Mouse (Mus musculus) small intestine, adult 2 months (tissue): ENCODE results near the gene Tnfaip1. TPM values are rescaled to one million over a fixed set of nuclear protein-coding genes. Genes with fewer than 3 reads are reported as not detected.
A peak's percentile ranks its signal among the peaks of the same experiment; 100 is the strongest.

Experiments used
- H3K27ac ChIP-seq: fragments of 200-500 bp; 2 replicates; pipeline ENCODE4 v1.5.1; 2012; ENCODE audit warnings: low read depth, low read length, control low read depth, inconsistent platforms; ENCODE audit not compliant: insufficient read depth
- H3K27me3 ChIP-seq: fragments of 200-500 bp; 2 replicates; pipeline ENCODE4 v1.6.1; 2012; ENCODE audit warnings: mild to moderate bottlenecking, moderate library complexity, low read length, inconsistent platforms; ENCODE audit not compliant: control insufficient read depth, insufficient read depth
- H3K36me3 ChIP-seq: fragments of 200-500 bp; 2 replicates; pipeline ENCODE4 v1.6.1; 2012; ENCODE audit warnings: mild to moderate bottlenecking, low read length, control low read depth, inconsistent platforms; ENCODE audit not compliant: control insufficient read depth, insufficient read depth
- H3K4me1 ChIP-seq: fragments of 200-500 bp; 2 replicates; pipeline ENCODE4 v1.6.1; 2012; ENCODE audit warnings: low read length, inconsistent platforms, mixed read lengths; ENCODE audit not compliant: control insufficient read depth, insufficient read depth, insufficient read length
- H3K4me3 ChIP-seq: fragments of 200-500 bp; 2 replicates; pipeline ENCODE4 v1.5.1; 2012; ENCODE audit warnings: low read depth, mild to moderate bottlenecking, control low read depth, inconsistent platforms, low read length, moderate library complexity
- CTCF ChIP-seq: fragments of 200-500 bp; IDR thresholded peaks from 2 replicates; pipeline ENCODE4 v1.5.1; 2012; ENCODE audit warnings: low read depth, mild to moderate bottlenecking, control low read depth, inconsistent platforms, low read length, moderate library complexity, mixed read lengths; ENCODE audit not compliant: insufficient replicate concordance, insufficient read length; ENCODE audit errors: extremely low read depth
- POLR2A ChIP-seq: fragments of 200-500 bp; IDR thresholded peaks from 2 replicates; pipeline ENCODE4 v1.6.1; 2012; ENCODE audit warnings: low read depth, mild to moderate bottlenecking, control low read depth, inconsistent platforms, low read length, moderate library complexity
- WGBS: fragments of 180-500 bp; shearing (Covaris S2); methylation state at CpG from one replicate; pipeline ENCODE4 v1.1.7; 2018; 5-methylcytosine and 5-hydroxymethylcytosine counted together
- polyA plus RNA-seq: library from polyadenylated mRNA; depleted of rRNA; stranded (reverse); fragments of >200 nt; gene quantifications from 2 replicates; pipeline ENCODE4 v1.2.3, GENCODE M21; 2012; rRNA removed

The Tnfaip1 gene
- polyA plus RNA-seq, 1 experiment, result 64.5 TPM

- no peaks in the 10 kb centered on the region for H3K36me3 ChIP-seq
- H3K27ac ChIP-seq, result no peak overlapping the region
- peak overlapping the region; percentile 13; the same call in 1 of the 2 replicates for H3K4me3 ChIP-seq
- 13% methylated on average over 48 of the region's 48 CpGs for WGBS
- peaks cover 26% of the 10 kb centered on the region for H3K27me3 ChIP-seq
- peaks cover 6% of the 10 kb centered on the region; the same call in 1 of the 2 replicates for H3K4me1 ChIP-seq
- TF ChIP-seq CTCF (no peak), POLR2A (no peak)
These were observed 45.3 kb downstream of the Tnfaip1 start for GRCm38 (mm10) chr11:78490781-78491241.

- no peak overlapping the region for H3K27ac ChIP-seq
- no peak overlapping the region for H3K4me3 ChIP-seq
- H3K27me3 ChIP-seq, result peaks cover 29% of the 10 kb centered on the region
- H3K4me1 ChIP-seq, result peaks cover 6% of the 10 kb centered on the region; the same call in 1 of the 2 replicates
- WGBS, result 3% methylated on average over 8 of the region's 8 CpGs
- TF ChIP-seq POLR2A, result no peak
- TF ChIP-seq CTCF, result peak; percentile 81; the same call in 1 of the 2 replicates
- no peaks in the 10 kb centered on the region for H3K36me3 ChIP-seq
These were observed 48.0 kb downstream of the Tnfaip1 start for GRCm38 (mm10) chr11:78488168-78488567.

- 52% methylated on average over 7 of the region's 7 CpGs for WGBS
- peaks cover 11% of the 10 kb centered on the region for H3K27me3 ChIP-seq
- no peak for TF ChIP-seq CTCF
- no peak for TF ChIP-seq POLR2A
- H3K4me1 ChIP-seq, result no peaks in the 10 kb centered on the region
- no peak overlapping the region for H3K27ac ChIP-seq
- no peaks in the 10 kb centered on the region for H3K36me3 ChIP-seq
- H3K4me3 ChIP-seq, result no peak overlapping the region
These were observed 52.5 kb downstream of the Tnfaip1 start for GRCm38 (mm10) chr11:78483639-78484038.

DNA sequence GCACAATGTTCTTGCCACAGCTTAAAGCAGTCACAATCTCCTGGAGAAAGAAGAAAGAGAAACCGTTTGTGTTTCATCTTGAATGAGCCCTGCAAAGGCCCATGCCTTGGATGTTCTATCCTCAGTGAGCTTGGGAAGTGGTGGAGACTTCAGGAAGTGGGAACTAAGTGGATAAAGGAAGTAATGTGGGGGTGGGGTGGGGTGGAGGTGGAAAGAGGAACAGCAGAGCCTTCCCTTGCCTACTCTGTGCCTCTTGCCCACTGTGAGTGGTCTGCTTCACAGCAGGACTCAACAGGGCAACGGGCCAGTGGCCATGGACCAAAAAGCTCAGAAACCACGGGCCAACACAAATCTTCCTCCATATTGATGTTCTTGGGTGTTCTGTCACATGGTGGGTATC, 60.8 kb downstream of the Tnfaip1 start:
- no peaks in the 10 kb centered on the region for H3K27me3 ChIP-seq
- H3K4me3 ChIP-seq, result no peak overlapping the region
- H3K27ac ChIP-seq, result no peak overlapping the region
- no peaks in the 10 kb centered on the region for H3K36me3 ChIP-seq
- WGBS, result 69% methylated on average over 3 of the region's 3 CpGs
- H3K4me1 ChIP-seq, result no peaks in the 10 kb centered on the region
- TF ChIP-seq CTCF, result no peak
- TF ChIP-seq POLR2A, result no peak

Other genes starting within 250 kb of the Tnfaip1 start
- gene BC030499, start 245.5 kb downstream of the Tnfaip1 start, polyA plus RNA-seq, result 0.14 and 0.18 TPM in 2 replicates
- 5.1 and 7.5 TPM in 2 replicates for gene Spag5, start 234.8 kb downstream of the Tnfaip1 start, polyA plus RNA-seq
- gene Aldoc, start 213.4 kb downstream of the Tnfaip1 start, polyA plus RNA-seq, result 8.8 and 11.7 TPM in 2 replicates
- gene Pigs, start 207.9 kb downstream of the Tnfaip1 start, polyA plus RNA-seq, result 47.6 and 70.8 TPM in 2 replicates
- gene Unc119, start 192.8 kb downstream of the Tnfaip1 start, polyA plus RNA-seq, result 12.7 and 13.3 TPM in 2 replicates
- gene Foxn1, start 149.8 kb downstream of the Tnfaip1 start, polyA plus RNA-seq, result 0.06 TPM in 1 of 2 replicates, not detected in the other
- gene Slc13a2, start 114.1 kb downstream of the Tnfaip1 start, polyA plus RNA-seq, result 24.9 and 374 TPM in 2 replicates
- 117 and 341 TPM in 2 replicates for gene Slc46a1, start 70.6 kb downstream of the Tnfaip1 start, polyA plus RNA-seq
- 0.43 and 0.60 TPM in 2 replicates for gene Sarm1, start 38.6 kb downstream of the Tnfaip1 start, polyA plus RNA-seq
- gene Vtn, start 37.2 kb downstream of the Tnfaip1 start, polyA plus RNA-seq, result 3.2 and 21.1 TPM in 2 replicates
- gene Sebox, start 32.9 kb downstream of the Tnfaip1 start, polyA plus RNA-seq, result not detected in 2 replicates
- gene Tmem199, start 24.2 kb downstream of the Tnfaip1 start, polyA plus RNA-seq, result 3.7 and 3.8 TPM in 2 replicates
- 18.1 and 24.9 TPM in 2 replicates for gene Poldip2, start 24.1 kb downstream of the Tnfaip1 start, polyA plus RNA-seq
- 114 and 137 TPM in 2 replicates for gene Ift20, start within 50 bp of the Tnfaip1 start, polyA plus RNA-seq
- gene Tmem97, start 14.4 kb upstream of the Tnfaip1 start, polyA plus RNA-seq, result 32.4 and 47.0 TPM in 2 replicates
- 7.8 and 9.8 TPM in 2 replicates for gene Nlk, start 161.0 kb upstream of the Tnfaip1 start, polyA plus RNA-seq
- 17.8 and 27.4 TPM in 2 replicates for gene Ccnq, start 215.4 kb upstream of the Tnfaip1 start, polyA plus RNA-seq